ENCODE assay signal across 16 mouse cellular contexts in genomic region chr12:108634031-108634430, GRCm38 (mm10).
"Had no signal": no experiment of that assay in that cellular context is flagged by ENCODE, and none has a peak within 500 bp of the region (broad histone marks: within the 10 kb centered on the region; RNA-seq: fewer than 3 reads in every experiment).

No protein-coding gene starts in this region.

- H3K9me3 ChIP-seq: kidney, embryonic 15.5 days; limb, embryonic 12.5 days; lung, embryonic 15.5 days; neural tube, embryonic 13.5 days had no signal

- H3K9ac ChIP-seq: kidney, embryonic 15.5 days; limb, embryonic 12.5 days; liver, embryonic 14.5 days; lung, embryonic 15.5 days; neural tube, embryonic 13.5 days had no signal

- DNase-seq: kidney, adult 2 months; kidney, postnatal 14 days; liver; lung, postnatal 14 days; midbrain, embryonic 14.5 days; retina, postnatal 1 day; right cerebral cortex, postnatal 4 days had no signal

- H3K27me3 ChIP-seq: kidney, embryonic 15.5 days; limb, embryonic 12.5 days; lung, embryonic 15.5 days; neural tube, embryonic 13.5 days had no signal

- H3K4me3 ChIP-seq: kidney, embryonic 15.5 days; limb, embryonic 12.5 days; lung, embryonic 15.5 days; myocyte; neural tube, embryonic 13.5 days had no signal

- ATAC-seq: hindbrain, postnatal 0 days; intestine, embryonic 16.5 days had no signal

- H3K36me3 ChIP-seq: lung, embryonic 15.5 days; neural tube, embryonic 13.5 days had no signal

- H3K27ac ChIP-seq: hindbrain, postnatal 0 days; kidney, embryonic 15.5 days; limb, embryonic 12.5 days; liver, embryonic 14.5 days; lung, embryonic 15.5 days; neural tube, embryonic 13.5 days; stomach, postnatal 0 days had no signal

- H3K4me2 ChIP-seq: kidney, embryonic 15.5 days; limb, embryonic 12.5 days; lung, embryonic 15.5 days; neural tube, embryonic 13.5 days had no signal

- H3K4me1 ChIP-seq: neural tube, embryonic 13.5 days had no signal
